Mouse (Mus musculus): ENCODE measurements around the gene 4930564D02Rik. TPM values are rescaled to one million over a fixed set of nuclear protein-coding genes. Genes with fewer than 3 reads are reported as not detected.

4930564D02Rik gene
- not detected for polyA plus RNA-seq (2012; fragmentation: generic; extraction: Trizol)

DNA sequence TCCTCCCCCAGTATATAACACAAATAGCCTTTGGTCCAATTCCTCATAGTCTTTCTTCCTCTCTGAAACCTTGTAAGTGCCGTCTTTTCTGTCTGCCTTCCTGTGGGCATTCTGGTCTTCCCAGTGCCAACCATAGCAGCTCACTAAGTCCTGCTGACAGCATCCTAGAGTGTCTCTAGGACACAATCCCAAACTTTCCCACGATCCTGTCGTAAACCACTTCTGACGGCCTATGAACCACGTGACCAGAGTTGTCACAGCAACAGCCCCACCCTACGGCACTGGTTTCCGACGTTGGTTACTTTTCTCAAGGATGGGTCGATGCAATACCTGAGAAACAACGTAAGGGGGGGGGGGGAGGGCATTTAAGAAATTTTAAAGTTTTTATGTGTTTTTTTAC, at the start of gene 4930564D02Rik:
Gene 4930564D02Rik, plus strand, starts transcription at position 301 of the 400 bp plus-strand sequence.
- no peak within 1 kb of the TSS for H3K4me3 ChIP-seq
- no peaks in the 10 kb centered on the region for H3K27me3 ChIP-seq (ENCODE audit: control insufficient read depth, insufficient read depth, insufficient read length)
- no peak within 1 kb of the TSS for H3K4me2 ChIP-seq (ENCODE audit: low read depth)
- H3K36me3 ChIP-seq (ENCODE audit: control insufficient read depth, insufficient read depth): no peaks in the 10 kb centered on the region
- H3K79me2 ChIP-seq (ENCODE audit: control insufficient read depth, insufficient read depth): no peaks in the 10 kb centered on the region
- TF ChIP-seq MAX (IDR thresholded peaks at IDR 0.05; ENCODE audit: low read depth) (no peak), TCF3 (IDR thresholded peaks at IDR 0.05; ENCODE audit: insufficient read length, low read depth) (no peak), MYOG (IDR thresholded peaks at IDR 0.05; ENCODE audit: control insufficient read depth in 1 of 3, insufficient read depth in 1 of 3, insufficient read length in 2 of 3, low read depth in 2 of 3) (no peak), POLR2AphosphoS2 (IDR thresholded peaks at IDR 0.05; ENCODE audit: insufficient read length, low read depth) (no peak), USF1 (IDR thresholded peaks at IDR 0.05; ENCODE audit: low read depth) (no peak), REST (IDR thresholded peaks at IDR 0.05; ENCODE audit: insufficient read depth, insufficient read length) (no peak), MYOD1 (IDR thresholded peaks at IDR 0.05; ENCODE audit: control insufficient read depth in 1 of 3, insufficient read length in 2 of 3, low read depth in 2 of 3) (no peak), CEBPB (IDR thresholded peaks at IDR 0.05; ENCODE audit: insufficient read depth, poor library complexity, severe bottlenecking) (no peak), E2F4 (IDR thresholded peaks at IDR 0.05; ENCODE audit: insufficient read depth) (no peak), TCF12 (IDR thresholded peaks at IDR 0.05; ENCODE audit: insufficient read depth, poor library complexity, severe bottlenecking) (no peak), SRF (IDR thresholded peaks at IDR 0.05; ENCODE audit: control insufficient read depth, insufficient read length, low read depth) (no peak), POLR2A (IDR thresholded peaks at IDR 0.05; ENCODE audit: insufficient read length, low read depth) (no peak)
- H3ac ChIP-seq (ENCODE audit: control insufficient read depth, insufficient read length): no peak within 1 kb of the TSS

- Histone ChIP-seq H3ac (ENCODE audit: control insufficient read depth, insufficient read length) (no peak overlapping the region), H3K4me2 (ENCODE audit: low read depth) (no peak overlapping the region), H3K79me2 (ENCODE audit: control insufficient read depth, insufficient read depth) (peaks cover 23% of the 10 kb centered on the region), H3K27me3 (ENCODE audit: control insufficient read depth, insufficient read depth, insufficient read length) (no peaks in the 10 kb centered on the region), H3K36me3 (ENCODE audit: control insufficient read depth, insufficient read depth) (peaks cover under 1% of the 10 kb centered on the region), H3K4me3 (no peak overlapping the region)
- TF ChIP-seq USF1 (IDR thresholded peaks at IDR 0.05; ENCODE audit: low read depth) (no peak), POLR2A (IDR thresholded peaks at IDR 0.05; ENCODE audit: insufficient read length, low read depth) (no peak), SRF (IDR thresholded peaks at IDR 0.05; ENCODE audit: control insufficient read depth, insufficient read length, low read depth) (no peak), REST (IDR thresholded peaks at IDR 0.05; ENCODE audit: insufficient read depth, insufficient read length) (no peak), POLR2AphosphoS2 (IDR thresholded peaks at IDR 0.05; ENCODE audit: insufficient read length, low read depth) (no peak), E2F4 (IDR thresholded peaks at IDR 0.05; ENCODE audit: insufficient read depth) (no peak), TCF3 (IDR thresholded peaks at IDR 0.05; ENCODE audit: insufficient read length, low read depth) (no peak), CEBPB (IDR thresholded peaks at IDR 0.05; ENCODE audit: insufficient read depth, poor library complexity, severe bottlenecking) (no peak), MAX (IDR thresholded peaks at IDR 0.05; ENCODE audit: low read depth) (no peak), MYOD1 (IDR thresholded peaks at IDR 0.05; ENCODE audit: control insufficient read depth in 1 of 3, insufficient read length in 2 of 3, low read depth in 2 of 3) (no peak), MYOG (IDR thresholded peaks at IDR 0.05; ENCODE audit: control insufficient read depth in 1 of 3, insufficient read depth in 1 of 3, insufficient read length in 2 of 3, low read depth in 2 of 3) (no peak), TCF12 (IDR thresholded peaks at IDR 0.05; ENCODE audit: insufficient read depth, poor library complexity, severe bottlenecking) (no peak)
Observed at GRCm38 (mm10) chr3:105017314-105017713, 49.3 kb upstream of the 4930564D02Rik start.

DNA sequence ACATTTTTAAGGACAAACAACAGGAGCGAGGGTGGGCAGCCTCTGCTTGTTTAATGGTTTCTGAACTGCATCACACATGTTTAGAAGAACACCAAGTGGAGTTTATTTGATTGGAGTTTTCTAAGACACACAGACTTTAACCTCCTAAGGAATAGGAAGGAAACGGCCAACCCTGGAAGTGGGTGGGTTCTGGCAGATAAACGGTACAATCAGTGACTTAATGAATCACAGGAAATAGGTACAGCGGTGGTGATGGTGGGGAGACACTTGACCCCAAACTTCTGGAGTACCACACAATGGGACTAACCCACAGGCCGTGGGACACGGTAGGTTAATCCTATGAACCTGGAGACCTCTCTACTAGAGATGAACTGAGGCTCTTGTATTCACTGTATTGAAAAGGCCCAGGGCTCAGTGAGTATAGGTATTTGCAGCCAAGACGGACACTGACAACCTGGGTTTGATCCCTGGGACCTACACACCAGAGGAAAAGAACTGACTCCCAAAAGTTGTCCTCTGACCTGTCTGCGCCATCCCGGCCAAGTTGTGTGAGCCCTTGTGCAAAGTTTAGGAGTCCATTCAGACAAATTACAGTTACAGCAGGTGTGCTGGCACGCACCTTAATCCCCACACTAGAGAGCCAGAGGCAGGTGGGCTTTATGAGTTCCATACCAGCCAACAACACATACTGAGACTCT, 48.4 kb upstream of the 4930564D02Rik start:
- Histone ChIP-seq H3K36me3 (ENCODE audit: control insufficient read depth, insufficient read depth) (no peaks in the 10 kb centered on the region), H3ac (ENCODE audit: control insufficient read depth, insufficient read length) (no peak overlapping the region), H3K79me2 (ENCODE audit: control insufficient read depth, insufficient read depth) (peaks cover 22% of the 10 kb centered on the region), H3K4me2 (ENCODE audit: low read depth) (no peak overlapping the region), H3K4me3 (no peak overlapping the region), H3K27me3 (ENCODE audit: control insufficient read depth, insufficient read depth, insufficient read length) (no peaks in the 10 kb centered on the region)
- TF ChIP-seq CEBPB (IDR thresholded peaks at IDR 0.05; ENCODE audit: insufficient read depth, poor library complexity, severe bottlenecking) (no peak), POLR2A (IDR thresholded peaks at IDR 0.05; ENCODE audit: insufficient read length, low read depth) (no peak), MYOG (IDR thresholded peaks at IDR 0.05; ENCODE audit: control insufficient read depth in 1 of 3, insufficient read depth in 1 of 3, insufficient read length in 2 of 3, low read depth in 2 of 3) (no peak), E2F4 (IDR thresholded peaks at IDR 0.05; ENCODE audit: insufficient read depth) (no peak), TCF12 (IDR thresholded peaks at IDR 0.05; ENCODE audit: insufficient read depth, poor library complexity, severe bottlenecking) (no peak), TCF3 (IDR thresholded peaks at IDR 0.05; ENCODE audit: insufficient read length, low read depth) (no peak), MAX (IDR thresholded peaks at IDR 0.05; ENCODE audit: low read depth) (no peak), MYOD1 (IDR thresholded peaks at IDR 0.05; ENCODE audit: control insufficient read depth in 1 of 3, insufficient read length in 2 of 3, low read depth in 2 of 3) (no peak), USF1 (IDR thresholded peaks at IDR 0.05; ENCODE audit: low read depth) (no peak), REST (IDR thresholded peaks at IDR 0.05; ENCODE audit: insufficient read depth, insufficient read length) (no peak)

DNA sequence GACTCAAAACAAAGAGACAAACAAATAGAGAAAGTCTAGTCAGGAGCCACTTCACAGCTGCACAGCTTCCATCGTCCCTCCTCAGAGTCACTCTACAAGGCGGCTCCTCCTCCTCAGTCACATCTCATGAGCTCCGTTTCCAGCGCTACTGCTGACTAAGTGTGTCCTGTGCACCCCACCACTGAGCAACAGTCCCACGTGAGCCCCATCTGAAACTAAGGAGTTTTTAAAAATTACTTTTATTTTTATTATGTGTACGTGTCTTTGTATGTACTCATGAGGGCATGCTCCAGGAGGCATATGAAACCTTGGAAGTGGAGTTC, 47.9 kb upstream of the 4930564D02Rik start:
- Histone ChIP-seq H3K4me3 (no peak overlapping the region), H3K79me2 (ENCODE audit: control insufficient read depth, insufficient read depth) (peaks cover 17% of the 10 kb centered on the region), H3K27me3 (ENCODE audit: control insufficient read depth, insufficient read depth, insufficient read length) (no peaks in the 10 kb centered on the region), H3K4me2 (ENCODE audit: low read depth) (no peak overlapping the region), H3K36me3 (ENCODE audit: control insufficient read depth, insufficient read depth) (no peaks in the 10 kb centered on the region), H3ac (ENCODE audit: control insufficient read depth, insufficient read length) (no peak overlapping the region)
- TF ChIP-seq USF1 (IDR thresholded peaks at IDR 0.05; ENCODE audit: low read depth): no peak
- no peak for TF ChIP-seq TCF12 (IDR thresholded peaks at IDR 0.05; ENCODE audit: insufficient read depth, poor library complexity, severe bottlenecking)
- TF ChIP-seq POLR2AphosphoS2 (IDR thresholded peaks at IDR 0.05; ENCODE audit: insufficient read length, low read depth): no peak
- no peak for TF ChIP-seq CEBPB (IDR thresholded peaks at IDR 0.05; ENCODE audit: insufficient read depth, poor library complexity, severe bottlenecking)
- TF ChIP-seq REST (IDR thresholded peaks at IDR 0.05; ENCODE audit: insufficient read depth, insufficient read length): no peak
- TF ChIP-seq MAX (IDR thresholded peaks at IDR 0.05; ENCODE audit: low read depth): no peak
- TF ChIP-seq E2F4 (IDR thresholded peaks at IDR 0.05; ENCODE audit: insufficient read depth): no peak
- no peak for TF ChIP-seq TCF3 (IDR thresholded peaks at IDR 0.05; ENCODE audit: insufficient read length, low read depth)
- TF ChIP-seq SRF (IDR thresholded peaks at IDR 0.05; ENCODE audit: control insufficient read depth, insufficient read length, low read depth): no peak
- no peak for TF ChIP-seq MYOD1 (IDR thresholded peaks at IDR 0.05; ENCODE audit: control insufficient read depth in 1 of 3, insufficient read length in 2 of 3, low read depth in 2 of 3)
- no peak for TF ChIP-seq MYOG (IDR thresholded peaks at IDR 0.05; ENCODE audit: control insufficient read depth in 1 of 3, insufficient read depth in 1 of 3, insufficient read length in 2 of 3, low read depth in 2 of 3)
- TF ChIP-seq POLR2A (IDR thresholded peaks at IDR 0.05; ENCODE audit: insufficient read length, low read depth): no peak

Measured in myocyte (in vitro differentiated cells).